Mouse (Mus musculus): Measurements from ENCODE around the gene Zbtb46.
"Not testable (repeated sequence)": the region's sequence is repeated elsewhere in the genome, so short reads cannot be mapped to it uniquely, and the experiment has no call there.

Zbtb46 gene

DNA sequence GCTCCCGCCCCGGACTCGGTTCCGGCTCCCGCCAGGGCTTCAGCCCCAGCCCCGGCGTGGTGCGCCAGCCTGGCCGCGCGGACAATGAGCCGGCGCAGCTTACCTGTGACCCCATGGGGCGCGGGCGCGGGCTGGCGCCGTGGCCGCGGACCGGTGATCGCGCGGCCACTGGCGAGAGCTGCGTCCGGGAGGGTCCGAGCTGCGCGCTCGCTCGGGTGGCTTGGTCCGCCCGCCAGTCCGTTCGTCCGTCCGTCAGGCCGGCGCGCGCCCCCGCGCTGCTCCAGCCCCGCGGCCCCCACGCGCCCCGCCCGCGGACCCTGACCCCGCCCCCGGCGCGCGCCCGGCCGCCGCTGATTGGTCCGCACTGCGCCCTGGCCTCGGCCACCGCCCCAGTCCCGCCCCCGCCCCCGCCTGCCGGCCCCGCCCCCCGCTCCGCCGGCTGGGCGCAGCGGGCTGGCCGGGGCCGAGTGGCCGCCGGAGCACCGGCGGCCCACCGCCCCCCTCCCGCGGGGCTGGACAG lies at the start of gene Zbtb46:
Gene Zbtb46 (minus strand): TSS at position 274 of the 520 bp plus-strand sequence.
- DNase-seq (ENCODE audit: low read depth, low spot score) = no peak

DNA sequence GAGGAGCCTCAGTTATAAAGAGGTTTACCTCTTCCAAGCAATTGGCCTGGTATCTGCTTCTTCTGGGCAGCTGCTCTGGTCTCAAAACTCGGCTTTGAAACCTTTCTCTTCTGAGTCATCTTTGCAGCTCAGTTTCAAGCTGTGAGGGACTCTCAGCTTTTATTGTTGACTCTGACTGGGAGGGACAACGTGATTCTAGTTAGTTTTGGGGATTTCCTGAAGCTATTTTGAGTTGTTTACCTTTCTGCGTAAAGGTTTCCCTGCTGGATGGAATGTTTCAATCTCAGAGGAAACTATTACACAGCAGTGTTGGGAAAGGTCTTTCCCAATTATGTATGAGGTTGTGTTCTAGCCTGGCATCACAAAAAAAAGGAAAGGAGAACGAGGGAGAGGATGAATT lies 39.4 kb upstream of the Zbtb46 start:
- no peak for DNase-seq (ENCODE audit: low read depth, low spot score)

DNA sequence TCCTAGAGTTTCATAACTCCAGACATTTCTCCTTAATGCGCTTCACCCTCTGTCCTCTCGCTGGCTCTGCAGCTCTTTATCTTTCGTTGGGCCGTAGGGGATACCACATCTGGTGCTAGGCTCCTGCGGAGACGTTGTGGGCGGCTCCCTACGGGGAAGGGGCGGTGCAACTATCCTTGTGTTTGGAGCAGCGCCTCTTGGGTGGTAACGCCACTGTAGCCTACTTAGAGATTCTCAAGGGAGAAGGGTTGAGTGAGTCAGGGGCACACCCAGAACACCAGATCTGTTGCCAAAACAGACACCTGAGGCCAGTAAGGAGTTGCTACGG lies 38.3 kb upstream of the Zbtb46 start:
- peak; percentile 66 for DNase-seq (ENCODE audit: low read depth, low spot score)

DNA sequence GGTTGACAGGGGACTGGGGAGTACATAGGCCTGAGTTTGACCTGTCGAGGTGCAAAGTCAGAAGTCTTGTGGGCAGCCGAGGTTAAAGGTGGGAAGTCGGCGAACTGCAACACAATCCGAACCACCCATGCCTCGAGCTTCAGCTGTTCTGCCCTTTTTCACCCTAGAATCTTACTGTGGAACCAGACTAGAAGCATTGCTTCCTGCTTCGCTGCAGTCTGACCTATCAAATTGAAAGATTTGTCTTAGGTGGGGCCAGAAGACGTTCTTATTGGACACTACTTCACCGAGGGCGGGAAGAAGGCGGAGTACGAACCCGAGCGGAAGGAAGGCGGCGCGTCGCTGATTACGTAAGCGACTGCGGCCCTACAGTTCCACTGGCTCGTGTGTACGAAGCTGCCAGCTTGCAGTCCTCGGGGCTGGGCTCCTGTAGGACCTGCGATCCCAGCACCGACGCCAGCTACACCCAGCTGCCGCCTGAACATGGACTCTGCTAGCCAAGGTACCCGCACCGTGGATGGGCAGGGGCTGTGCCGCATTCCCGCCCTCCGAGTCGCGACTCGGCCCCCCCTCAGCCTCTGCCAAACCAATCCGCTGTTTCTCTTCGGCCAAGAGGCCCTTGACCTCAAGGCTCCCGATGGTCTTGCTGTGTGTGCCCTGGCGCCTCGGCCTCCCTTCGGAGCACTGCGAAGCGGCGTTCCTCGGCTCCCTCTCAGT lies 37.8 kb upstream of the Zbtb46 start, which contains the start of gene Tpd52l2:
Gene Tpd52l2 (plus strand): TSS at position 312 of the 717 bp plus-strand sequence.
- DNase-seq (ENCODE audit: low read depth, low spot score) = peak; percentile 95

DNA sequence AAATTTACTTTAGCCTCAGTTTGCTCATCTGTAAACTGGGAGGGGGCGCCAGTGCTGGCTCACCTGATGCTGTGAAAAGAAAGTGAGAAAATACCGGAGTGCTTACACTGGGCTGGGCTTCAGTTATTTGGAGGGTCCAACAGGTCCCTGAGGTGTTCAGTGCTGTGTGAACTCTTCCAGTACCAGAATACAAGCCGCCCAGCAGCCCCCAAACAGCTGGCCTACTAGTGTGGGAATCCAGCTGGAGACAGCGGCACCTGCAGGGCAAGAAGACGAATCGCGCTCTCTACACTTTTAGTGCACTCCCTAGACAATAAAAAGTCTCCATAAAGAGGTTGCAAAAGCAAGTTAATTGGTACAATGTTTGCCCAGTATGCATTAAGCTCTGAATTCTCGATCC lies 37.1 kb upstream of the Zbtb46 start:
- DNase-seq (ENCODE audit: low read depth, low spot score) = no peak

DNA sequence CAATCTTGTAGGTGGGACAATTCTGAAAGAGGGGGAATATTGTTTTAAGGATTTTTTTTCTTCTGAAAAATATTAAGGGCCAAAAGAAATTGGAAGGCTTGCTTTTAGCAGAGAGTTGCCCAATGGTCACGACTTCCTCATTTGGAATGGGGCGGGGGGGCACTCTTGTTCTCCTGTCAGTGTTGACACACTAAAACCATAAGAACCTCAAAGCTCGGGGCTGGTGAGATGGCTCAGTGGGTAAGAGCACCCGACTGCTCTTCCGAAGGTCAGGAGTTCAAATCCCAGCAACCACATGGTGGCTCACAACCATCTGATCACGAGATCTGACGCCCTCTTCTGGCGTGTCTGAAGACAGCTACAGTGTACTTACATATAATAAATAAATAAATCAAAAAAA lies 36.6 kb upstream of the Zbtb46 start:
- not testable (repeated sequence) for DNase-seq (ENCODE audit: low read depth, low spot score)

DNA sequence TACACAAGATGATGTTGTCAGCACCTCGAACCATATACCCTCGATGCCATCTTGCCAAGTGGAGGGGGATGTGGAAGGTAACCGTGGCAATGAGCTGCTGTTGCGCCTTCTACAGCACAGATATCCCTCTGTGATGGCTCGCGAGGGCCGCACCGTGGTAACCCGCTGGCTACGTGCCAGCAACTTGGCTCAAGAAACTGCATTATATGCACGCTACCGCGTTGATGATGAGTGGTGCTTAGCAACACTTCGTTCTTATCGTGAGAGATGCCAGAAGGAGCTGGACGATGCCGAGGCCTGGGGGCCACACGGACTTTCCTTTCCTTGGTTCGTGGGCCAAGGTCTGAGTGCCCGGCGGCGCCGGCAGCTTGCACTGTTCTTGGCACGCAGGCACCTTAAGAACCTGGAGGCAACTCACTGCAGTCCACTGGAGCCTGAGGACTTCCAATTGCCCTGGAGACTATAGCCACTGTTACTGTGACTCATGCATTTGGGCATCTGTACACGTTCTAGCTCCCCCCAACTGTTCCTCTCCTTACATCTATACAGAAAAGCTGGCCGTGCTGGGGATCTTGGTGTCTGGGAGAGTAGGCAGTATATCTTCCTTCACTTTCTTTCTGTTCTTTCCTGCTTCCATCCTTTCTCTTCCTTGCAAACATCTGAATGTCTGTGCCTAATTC lies 35.2 kb upstream of the Zbtb46 start:
- DNase-seq (ENCODE audit: low read depth, low spot score) = no peak

DNA sequence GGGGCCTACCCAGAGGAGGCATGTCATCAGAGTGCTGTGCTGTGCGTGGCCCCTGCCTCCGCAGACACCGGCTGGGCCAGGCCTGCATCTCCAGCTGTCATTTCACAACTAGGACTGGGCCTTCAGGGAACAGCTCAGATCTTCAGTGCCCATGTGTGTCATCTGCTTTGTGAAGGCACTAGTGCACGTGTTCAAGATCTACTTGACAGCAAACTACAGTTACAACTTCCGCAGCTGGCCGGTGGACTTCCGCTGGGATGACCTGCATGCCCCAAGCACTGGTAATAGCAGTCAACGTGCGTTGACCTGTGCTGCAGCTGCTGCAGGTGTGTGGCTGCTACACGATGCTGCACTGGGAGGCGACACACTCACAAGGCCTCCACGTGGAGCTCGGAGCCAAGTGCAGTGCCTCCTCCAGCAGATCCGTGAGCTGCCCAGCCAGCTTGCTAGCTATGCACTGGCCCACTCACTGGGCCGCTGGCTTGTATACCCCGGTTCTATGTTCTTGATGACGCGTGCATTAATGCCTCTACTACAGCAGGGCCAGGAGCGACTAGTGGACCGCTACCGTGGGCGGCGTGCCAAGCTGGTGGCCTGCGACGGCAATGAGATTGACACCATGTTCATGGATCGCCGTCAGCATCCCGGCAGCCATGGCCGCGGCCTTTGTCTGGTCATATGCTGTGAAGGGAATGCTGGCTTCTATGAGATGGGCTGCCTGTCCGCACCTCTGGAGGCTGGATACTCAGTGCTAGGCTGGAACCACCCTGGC lies 34.1 kb upstream of the Zbtb46 start, which contains the start of gene Abhd16b:
Gene Abhd16b (plus strand): TSS at position 51 of the 772 bp plus-strand sequence.
- DNase-seq (ENCODE audit: low read depth, low spot score) = no peak

DNA sequence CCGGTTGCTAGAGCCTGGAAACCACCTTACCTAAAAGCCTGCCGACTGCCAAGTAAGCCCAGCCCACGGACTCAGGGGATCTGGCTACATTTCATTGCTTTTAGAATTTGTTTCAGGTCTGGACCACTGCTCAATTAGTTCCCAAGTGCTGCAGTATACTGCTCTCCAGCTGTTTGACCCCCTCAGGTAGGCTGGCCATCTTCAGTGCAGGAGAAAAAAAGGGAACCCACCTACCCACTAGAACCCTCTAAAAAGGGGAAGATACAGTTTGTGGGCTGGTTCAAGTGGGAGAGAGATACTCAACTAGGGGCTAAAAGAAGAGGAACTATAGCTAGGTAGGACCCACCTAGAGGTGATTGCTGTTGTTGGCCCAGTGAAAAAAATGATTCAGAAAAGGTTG lies 33.0 kb upstream of the Zbtb46 start:
- no peak for DNase-seq (ENCODE audit: low read depth, low spot score)

- peak; percentile 55 for DNase-seq (ENCODE audit: low read depth, low spot score)
Observed at GRCm38 (mm10) chr2:181491432-181492205, 32.4 kb upstream of the Zbtb46 start.

- no peak for DNase-seq (ENCODE audit: low read depth, low spot score)
Observed at GRCm38 (mm10) chr2:181487338-181488277, 28.4 kb upstream of the Zbtb46 start.

- DNase-seq (ENCODE audit: low read depth, low spot score) = no peak
Observed at GRCm38 (mm10) chr2:181485741-181486140, 26.5 kb upstream of the Zbtb46 start.

- DNase-seq (ENCODE audit: low read depth, low spot score) = no peak
Observed at GRCm38 (mm10) chr2:181484456-181485233, 25.4 kb upstream of the Zbtb46 start.

- no peak for DNase-seq (ENCODE audit: low read depth, low spot score)
Observed at GRCm38 (mm10) chr2:181483562-181484318, 24.5 kb upstream of the Zbtb46 start.

DNA sequence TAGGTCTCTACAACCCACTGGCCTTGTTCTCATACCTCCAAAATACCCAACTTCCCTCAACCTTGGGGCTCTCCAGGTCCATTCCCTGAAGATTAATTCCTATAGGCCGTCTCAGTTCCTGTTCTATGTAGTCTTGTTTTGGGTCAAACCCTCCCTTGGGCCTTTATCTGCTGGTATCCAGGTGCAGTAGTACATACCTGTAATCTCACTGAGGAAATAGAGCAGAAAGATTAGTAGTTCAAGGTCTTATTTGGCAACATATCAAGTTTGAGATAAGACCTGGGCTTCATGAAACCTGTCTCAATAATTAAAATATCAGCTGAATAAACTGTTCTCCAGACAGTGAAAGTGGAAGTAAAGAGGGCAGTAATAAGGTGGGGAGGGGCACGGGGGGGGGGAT lies 23.9 kb upstream of the Zbtb46 start:
- no peak for DNase-seq (ENCODE audit: low read depth, low spot score)

DNA sequence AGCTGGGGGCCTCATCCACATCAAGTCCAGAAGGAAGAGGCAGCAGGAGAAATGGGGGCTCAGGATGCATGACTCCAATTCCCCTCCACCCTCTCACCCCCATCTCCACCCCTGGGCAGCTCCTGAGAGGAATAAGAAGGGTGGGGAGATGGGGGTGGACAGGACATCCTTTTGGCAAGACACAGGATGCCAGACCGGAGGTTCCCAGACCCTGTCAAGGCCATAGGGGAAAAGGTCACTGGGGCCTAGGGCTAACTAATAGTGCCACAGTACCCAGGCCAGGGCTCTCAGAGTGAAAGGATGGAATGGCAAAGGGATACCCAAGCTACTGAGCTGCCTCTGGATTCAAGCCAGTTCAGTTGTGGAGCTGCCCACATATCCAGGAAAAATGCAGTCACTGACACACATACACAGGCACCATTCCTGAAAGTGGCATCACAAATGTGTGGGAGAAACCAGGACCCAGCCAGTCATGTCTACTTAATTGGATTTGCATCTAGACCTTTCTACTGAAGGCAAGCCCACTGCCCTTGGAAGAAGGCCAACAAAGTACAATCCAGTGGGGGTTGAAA lies 13.1 kb upstream of the Zbtb46 start:
- no peak for DNase-seq (ENCODE audit: low read depth, low spot score)

DNA sequence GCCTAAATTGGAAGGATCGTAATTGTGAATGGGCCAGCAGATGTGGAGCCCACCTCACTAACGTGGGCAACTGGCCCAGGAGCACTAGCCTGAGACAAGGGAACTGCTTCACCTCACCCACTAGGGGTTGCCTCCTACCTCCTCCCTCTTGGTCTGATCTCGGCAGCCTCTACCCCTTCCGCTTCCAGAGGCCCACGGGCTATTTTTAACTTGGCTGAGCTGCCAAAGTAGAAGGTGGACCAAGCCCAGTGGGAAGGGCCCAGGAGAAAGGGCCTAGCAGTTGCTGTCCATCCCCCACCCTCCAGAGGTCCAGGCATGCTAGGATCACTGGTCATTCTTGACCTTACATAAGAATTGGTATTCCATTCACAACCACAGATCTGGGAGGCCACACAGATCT lies 12.0 kb upstream of the Zbtb46 start:
- no peak for DNase-seq (ENCODE audit: low read depth, low spot score)

DNA sequence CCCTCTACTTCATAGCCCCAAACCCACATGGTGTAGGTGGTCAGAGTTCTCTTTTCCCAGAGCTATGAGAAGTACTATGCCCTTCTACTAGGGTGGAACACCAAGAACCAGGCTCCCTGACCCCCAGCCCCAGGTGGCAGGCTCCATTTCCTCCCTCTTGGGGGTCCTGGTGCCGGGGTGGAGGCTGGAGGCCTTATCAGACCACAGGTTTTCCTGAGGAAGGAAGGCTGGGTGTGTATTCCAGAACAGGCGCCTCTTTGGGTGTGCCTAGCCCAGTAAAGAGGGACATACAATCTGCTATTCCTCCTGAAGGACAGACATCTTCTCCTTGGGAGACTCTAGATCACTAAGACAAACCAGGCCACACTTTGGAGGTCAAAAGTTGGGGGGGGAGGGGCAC lies 11.1 kb upstream of the Zbtb46 start:
- DNase-seq (ENCODE audit: low read depth, low spot score) = no peak
